Mouse (Mus musculus) embryonic facial prominence, embryonic 11.5 days (tissue): Measurements from ENCODE around the gene Usp12. TPM values are rescaled to one million over a fixed set of nuclear protein-coding genes. Genes with fewer than 3 reads are reported as not detected.

Source experiments
- ATAC-seq: fragments of 200-750 bp; cut with Nextera tagmentation; replicated peaks from 2 replicates; pipeline ENCODE4 v1.8.0; 2017; ENCODE audit warnings: low read depth; ENCODE audit not compliant: insufficient number of reproducible peaks, low FRiP score, low TSS enrichment
- DNase-seq: peaks from one replicate; pipeline ENCODE4 v3.0.0-alpha.2; 2015; ENCODE audit warnings: low spot score
- H3K27ac ChIP-seq: fragments of 300-500 bp; sonication (generic); replicated peaks from 2 replicates; pipeline ENCODE4 v1.5.1; 2014; ENCODE audit warnings: mild to moderate bottlenecking, low read depth, low read length, control low read depth
- H3K27me3 ChIP-seq: fragments of 300-500 bp; sonication (generic); 2 replicates; pipeline ENCODE4 v1.6.1; 2014; ENCODE audit warnings: mild to moderate bottlenecking, low read length, moderate library complexity, mixed read lengths; ENCODE audit not compliant: control insufficient read depth, insufficient read depth
- H3K36me3 ChIP-seq: fragments of 300-500 bp; sonication (generic); replicated peaks from 2 replicates; pipeline ENCODE4 v1.6.1; 2014; ENCODE audit warnings: low read depth, mild to moderate bottlenecking, low read length, moderate library complexity, mixed read lengths; ENCODE audit not compliant: control insufficient read depth, insufficient read depth
- H3K4me1 ChIP-seq: fragments of 300-500 bp; sonication (generic); 2 replicates; pipeline ENCODE4 v1.6.1; 2014; ENCODE audit warnings: low read length, mixed read lengths; ENCODE audit not compliant: control insufficient read depth, insufficient read depth
- H3K4me2 ChIP-seq: fragments of 300-500 bp; sonication (generic); 2 replicates; pipeline ENCODE4 v1.6.1; 2014; ENCODE audit warnings: low read depth, mild to moderate bottlenecking, control low read depth, low read length, moderate library complexity
- H3K4me3 ChIP-seq: fragments of 300-500 bp; sonication (generic); 2 replicates; pipeline ENCODE4 v1.5.1; 2014; ENCODE audit warnings: low read depth, low read length, control low read depth
- H3K9ac ChIP-seq: fragments of 300-500 bp; sonication (generic); replicated peaks from 2 replicates; pipeline ENCODE4 v1.6.1; 2014; ENCODE audit warnings: mild to moderate bottlenecking, control low read depth, low read length
- H3K9me3 ChIP-seq: fragments of 300-500 bp; sonication (generic); replicated peaks from 2 replicates; pipeline ENCODE4 v1.6.1; 2016; ENCODE audit warnings: mild to moderate bottlenecking, low read length, inconsistent platforms, mixed read lengths; ENCODE audit not compliant: control insufficient read depth
- WGBS: fragments of 180-500 bp; shearing (Covaris S2); extraction: QIAGEN DNeasy Blood & Tissue Kit; methylation state at CpG from one replicate; pipeline ENCODE4 v1.1.7; 2014; 5-methylcytosine and 5-hydroxymethylcytosine counted together
- polyA plus RNA-seq: library from polyadenylated mRNA; unstranded; fragments of >200 nt; fragmentation: Nextera tagmentation; extraction: Ambion mirVana; gene quantifications from 2 replicates; pipeline ENCODE4 v1.2.1, GENCODE M21; 2014

Usp12 gene
- polyA plus RNA-seq, 1 experiment from 2014 or later = 11.1 TPM

DNA sequence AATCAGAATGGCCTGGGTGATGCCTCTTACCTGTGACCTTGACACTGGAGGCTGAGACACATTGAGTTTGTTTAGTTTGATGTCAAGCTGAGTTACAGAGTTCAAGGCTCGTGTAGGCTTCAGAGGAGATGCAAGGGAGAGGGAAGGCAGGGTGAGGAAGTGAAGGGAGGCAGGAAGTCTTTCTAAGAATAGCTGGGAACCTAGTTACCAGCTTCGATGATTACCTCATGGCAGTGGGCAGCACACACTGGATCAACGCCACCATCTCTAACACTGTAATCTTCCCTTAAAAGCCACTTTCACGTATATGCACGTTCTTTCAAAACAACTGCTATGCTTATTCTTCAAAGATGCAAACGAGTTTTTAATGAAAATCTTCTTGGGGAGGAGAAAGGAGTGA, 36.9 kb downstream of the Usp12 start:
- ATAC-seq = no peak
- peaks cover 5% of the 10 kb centered on the region for H3K36me3 ChIP-seq

DNA sequence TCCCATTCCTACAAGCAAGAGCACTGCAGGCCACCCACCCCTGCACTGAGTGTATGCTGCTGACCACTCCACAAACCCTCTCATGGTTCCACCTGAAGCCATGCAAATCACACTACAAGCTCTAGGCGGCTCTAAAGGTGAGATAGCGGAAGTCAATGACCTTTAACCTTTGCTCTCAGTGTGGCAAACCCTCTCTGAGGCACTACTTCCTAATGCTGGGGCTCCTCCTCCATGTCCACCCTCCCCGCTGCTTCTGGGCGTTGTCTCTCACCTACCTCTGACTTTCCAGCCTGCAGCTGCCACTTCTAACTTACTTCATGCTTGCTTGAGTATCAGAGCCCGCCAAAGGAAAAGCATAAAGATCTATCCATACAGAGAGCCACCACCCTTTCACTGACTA, 37.5 kb downstream of the Usp12 start:
- H3K27ac ChIP-seq = no peak overlapping the region
- no peaks in the 10 kb centered on the region for H3K9me3 ChIP-seq
- no peak overlapping the region for H3K9ac ChIP-seq
- no peaks in the 10 kb centered on the region for H3K4me1 ChIP-seq
- ATAC-seq = no peak
- no peak overlapping the region for H3K4me3 ChIP-seq
- peaks cover 4% of the 10 kb centered on the region for H3K36me3 ChIP-seq
- WGBS = 88% methylated on average over 5 of the region's 5 CpGs
- DNase-seq = no peak
- no peaks in the 10 kb centered on the region for H3K27me3 ChIP-seq
- no peak overlapping the region for H3K4me2 ChIP-seq

More for the DNA sequence above, 36.9 kb downstream of the Usp12 start:
- Histone ChIP-seq H3K4me1 (no peaks in the 10 kb centered on the region), H3K27me3 (no peaks in the 10 kb centered on the region), H3K4me3 (no peak overlapping the region), H3K4me2 (no peak overlapping the region), H3K27ac (no peak overlapping the region), H3K9ac (no peak overlapping the region), H3K9me3 (no peaks in the 10 kb centered on the region)
- WGBS = 79% methylated on average over 6 of the region's 6 CpGs
- DNase-seq = no peak

DNA sequence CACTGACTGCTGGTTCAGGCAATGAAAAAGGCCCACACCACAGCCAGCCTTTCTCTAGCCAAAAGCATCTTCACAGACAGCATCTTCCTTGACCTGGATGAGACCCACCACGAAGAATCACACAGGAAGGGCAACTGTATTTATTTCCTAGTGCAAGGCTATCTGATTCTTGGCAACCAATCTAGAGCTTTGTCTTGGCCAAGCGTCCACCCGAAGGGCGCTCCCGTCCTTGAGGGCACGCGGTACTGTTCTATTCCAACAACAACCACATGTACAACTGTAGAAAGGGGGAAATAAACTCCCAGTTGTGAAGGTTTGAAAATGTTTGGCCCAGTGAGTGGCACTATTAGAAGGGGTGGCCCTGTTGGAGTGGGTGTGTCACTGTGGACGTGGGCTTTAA, 41.6 kb downstream of the Usp12 start:
- WGBS = 98% methylated on average over 8 of the region's 8 CpGs
- Histone ChIP-seq H3K27ac (no peak overlapping the region), H3K27me3 (no peaks in the 10 kb centered on the region), H3K4me3 (no peak overlapping the region), H3K4me2 (no peak overlapping the region), H3K36me3 (peaks cover 3% of the 10 kb centered on the region), H3K9ac (no peak overlapping the region), H3K9me3 (no peaks in the 10 kb centered on the region), H3K4me1 (no peaks in the 10 kb centered on the region)
- ATAC-seq (no peak), DNase-seq (no peak)

DNA sequence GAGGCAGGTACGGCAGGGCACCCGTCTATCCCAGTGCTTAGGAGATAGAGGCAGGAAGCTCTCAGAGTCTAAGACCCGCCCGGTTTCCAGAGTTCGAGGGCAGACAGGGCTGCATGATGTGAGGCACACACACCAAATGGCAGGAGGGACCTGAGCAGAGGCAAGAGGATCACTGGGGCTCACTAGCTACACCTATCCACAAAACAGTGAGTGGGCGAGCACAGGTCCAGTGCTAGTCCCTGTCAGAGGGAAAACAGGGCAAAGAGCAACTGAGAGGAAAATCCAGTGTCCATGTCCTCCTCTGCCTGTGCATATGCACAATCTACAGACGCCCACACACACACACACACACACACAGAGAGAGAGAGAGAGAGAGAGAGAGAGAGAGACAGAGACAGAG, 43.8 kb downstream of the Usp12 start:
- no peaks in the 10 kb centered on the region for H3K27me3 ChIP-seq
- H3K4me1 ChIP-seq = no peaks in the 10 kb centered on the region
- H3K4me2 ChIP-seq = no peak overlapping the region
- no peak overlapping the region for H3K27ac ChIP-seq
- peaks cover 3% of the 10 kb centered on the region for H3K36me3 ChIP-seq
- H3K4me3 ChIP-seq = no peak overlapping the region
- H3K9ac ChIP-seq = no peak overlapping the region
- WGBS = 87% methylated on average over 7 of the region's 7 CpGs
- DNase-seq = no peak
- ATAC-seq = no peak
- H3K9me3 ChIP-seq = no peaks in the 10 kb centered on the region

DNA sequence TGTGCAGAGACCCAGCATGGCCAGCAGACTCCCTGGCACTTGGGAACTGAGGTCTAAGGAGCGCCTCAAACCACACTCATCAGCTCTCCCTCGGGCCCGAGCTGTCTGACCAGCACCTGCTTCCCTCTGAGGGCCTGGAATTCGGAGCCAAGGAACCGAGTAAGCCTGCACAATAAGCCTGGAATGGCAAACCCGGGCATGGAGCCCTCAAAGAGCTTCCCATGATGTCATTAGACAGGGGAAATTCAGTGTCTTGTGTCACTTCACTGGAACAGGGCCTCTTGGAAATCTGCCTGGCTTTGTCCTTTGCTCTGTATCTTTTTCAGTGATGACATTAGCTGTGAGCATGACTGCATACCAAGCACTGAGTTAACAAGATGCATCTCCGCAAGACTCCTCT, 44.5 kb downstream of the Usp12 start:
- H3K27ac ChIP-seq = no peak overlapping the region
- ATAC-seq (no peak), DNase-seq (no peak)
- no peak overlapping the region for H3K9ac ChIP-seq
- H3K27me3 ChIP-seq = no peaks in the 10 kb centered on the region
- H3K4me2 ChIP-seq = no peak overlapping the region
- H3K36me3 ChIP-seq = peaks cover 3% of the 10 kb centered on the region
- no peak overlapping the region for H3K4me3 ChIP-seq
- no peaks in the 10 kb centered on the region for H3K4me1 ChIP-seq
- 89% methylated on average over 7 of the region's 7 CpGs for WGBS
- H3K9me3 ChIP-seq = no peaks in the 10 kb centered on the region

DNA sequence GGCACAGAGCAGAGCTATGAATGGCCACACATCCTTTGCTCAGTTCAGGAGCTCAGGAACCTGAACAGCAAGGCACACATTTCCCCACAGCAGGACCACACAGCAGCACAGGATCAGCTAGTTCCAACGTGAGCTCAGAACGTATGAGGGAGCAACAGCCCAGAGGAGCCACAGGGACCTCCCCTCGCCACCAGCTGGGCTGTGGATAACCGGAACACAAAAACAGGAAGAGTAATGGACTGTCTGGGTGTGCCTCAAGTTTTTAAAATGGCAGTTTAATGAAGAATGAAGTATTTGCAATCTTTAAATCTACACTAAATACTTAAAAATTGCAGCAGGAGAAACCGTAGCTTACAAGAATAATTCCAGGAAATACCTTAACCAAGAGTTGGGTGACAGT, 44.9 kb downstream of the Usp12 start:
- no peak for ATAC-seq
- DNase-seq = no peak
- Histone ChIP-seq H3K36me3 (peaks cover 3% of the 10 kb centered on the region), H3K27ac (no peak overlapping the region), H3K27me3 (no peaks in the 10 kb centered on the region), H3K9ac (no peak overlapping the region), H3K9me3 (no peaks in the 10 kb centered on the region), H3K4me3 (no peak overlapping the region), H3K4me1 (no peaks in the 10 kb centered on the region), H3K4me2 (no peak overlapping the region)
- WGBS = 86% methylated on average over 5 of the region's 5 CpGs

DNA sequence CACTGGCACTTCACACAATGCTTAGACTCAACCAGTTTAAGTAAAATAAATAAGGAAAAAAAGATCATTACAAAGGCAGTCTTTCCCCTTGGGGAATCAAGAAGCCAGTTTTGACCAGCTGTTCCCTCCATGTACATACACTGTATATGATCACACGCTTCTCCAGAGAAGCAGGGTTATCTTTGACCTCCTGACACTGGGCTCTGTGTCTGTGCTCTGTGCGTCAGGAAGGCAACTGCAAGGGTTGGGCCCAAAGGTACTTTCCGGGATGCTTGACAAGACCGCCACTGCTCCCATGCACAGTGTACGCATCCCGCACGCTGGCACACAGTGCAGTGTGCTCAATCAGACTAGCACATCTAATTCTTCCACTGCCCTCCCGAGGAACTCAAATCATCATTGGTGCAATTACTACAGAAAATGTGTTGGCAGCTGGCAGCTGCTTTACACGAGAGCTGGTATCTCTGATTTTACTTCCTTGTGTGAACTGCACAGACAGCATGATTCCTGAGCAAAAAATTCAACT, 57.8 kb downstream of the Usp12 start:
- H3K36me3 ChIP-seq = peaks cover 6% of the 10 kb centered on the region
- 89% methylated on average over 9 of the region's 9 CpGs for WGBS

DNA sequence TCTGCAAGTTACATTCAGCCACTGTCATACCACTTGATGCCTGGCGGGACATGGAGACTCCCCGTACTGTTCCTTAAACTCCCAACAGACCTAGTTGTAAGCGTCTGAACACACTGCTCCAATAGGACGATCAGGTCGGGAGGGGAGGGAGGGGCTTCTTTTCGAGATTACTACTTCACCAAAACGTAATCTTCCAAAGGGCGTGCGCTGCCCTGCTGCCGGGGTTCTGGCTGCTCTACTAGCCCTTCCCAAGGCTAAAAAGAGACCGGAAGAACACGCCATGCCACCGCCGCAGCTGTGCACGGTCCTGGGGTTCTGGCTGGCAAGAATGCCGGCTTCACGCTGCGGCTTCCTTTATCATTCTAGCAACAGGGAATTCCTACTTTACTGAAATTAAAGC, 58.5 kb downstream of the Usp12 start:
- DNase-seq (no peak), ATAC-seq (no peak)
- no peaks in the 10 kb centered on the region for H3K27me3 ChIP-seq
- H3K4me1 ChIP-seq = no peaks in the 10 kb centered on the region
- H3K27ac ChIP-seq = no peak overlapping the region
- no peaks in the 10 kb centered on the region for H3K9me3 ChIP-seq
- H3K4me3 ChIP-seq = no peak overlapping the region
- no peak overlapping the region for H3K4me2 ChIP-seq
- peaks cover 6% of the 10 kb centered on the region for H3K36me3 ChIP-seq
- H3K9ac ChIP-seq = no peak overlapping the region
- WGBS = 85% methylated on average over 18 of the region's 18 CpGs

More for the DNA sequence above, 57.8 kb downstream of the Usp12 start:
- Histone ChIP-seq H3K9ac (no peak overlapping the region), H3K9me3 (no peaks in the 10 kb centered on the region), H3K27me3 (no peaks in the 10 kb centered on the region), H3K4me3 (no peak overlapping the region), H3K4me1 (no peaks in the 10 kb centered on the region), H3K27ac (no peak overlapping the region), H3K4me2 (no peak overlapping the region)
- no peak for ATAC-seq
- DNase-seq = no peak
